Mouse (Mus musculus) heart, adult 8-10 months (tissue): ENCODE results near the gene Tex36. TPM values are rescaled to one million over a fixed set of nuclear protein-coding genes. Genes with fewer than 3 reads are reported as not detected.

Experiments
- DNase-seq: peaks from one replicate; pipeline ENCODE4 v3.0.0; 2022; ENCODE audit warnings: low spot score
- total RNA-seq, 4 experiments: library from RNA; stranded (reverse); gene quantifications; 2 replicates each; pipeline ENCODE4 v1.2.4; 2022

Gene Tex36
- total RNA-seq, 4 experiments from 2014 or later, result not detected

DNA sequence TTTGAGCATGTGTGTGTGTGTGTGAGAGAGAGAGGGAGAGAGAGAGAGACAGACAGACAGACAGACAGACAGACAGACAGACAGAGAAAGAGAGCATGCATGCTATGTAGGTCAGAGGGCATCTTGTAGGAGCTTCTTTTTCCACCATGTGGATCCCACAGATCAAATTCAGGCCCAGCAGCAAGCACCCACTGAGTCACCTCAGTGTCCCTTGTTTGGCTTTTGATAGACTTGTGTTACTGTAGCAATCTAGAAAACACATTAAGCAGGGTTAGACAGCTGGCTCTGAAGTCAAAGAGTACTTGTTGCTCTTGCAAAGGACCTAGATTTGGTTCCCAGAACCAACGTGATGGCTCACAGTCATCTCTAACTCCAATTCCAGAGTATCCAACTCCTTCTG, 10.2 kb downstream of the Tex36 start:
- no peak for DNase-seq

DNA sequence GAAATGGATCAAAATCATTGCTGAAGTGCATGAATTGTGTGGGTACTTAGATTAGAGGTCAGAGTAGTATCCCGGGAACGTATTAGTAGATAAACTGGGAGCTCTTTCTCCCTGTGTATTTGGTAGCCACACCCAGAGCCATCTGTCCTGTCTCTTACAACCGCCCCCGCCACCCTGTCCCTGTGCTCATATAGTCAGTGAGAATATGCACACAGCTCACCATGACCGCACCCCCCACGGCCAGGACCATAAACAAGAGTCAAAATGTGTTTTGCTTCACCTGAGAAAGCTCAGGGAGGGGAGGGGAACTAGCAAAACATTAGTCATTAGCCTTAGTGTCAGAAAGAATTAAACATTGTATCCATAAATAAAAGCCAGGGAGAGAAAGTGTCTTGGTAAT, 18.7 kb downstream of the Tex36 start:
- no peak for DNase-seq

DNA sequence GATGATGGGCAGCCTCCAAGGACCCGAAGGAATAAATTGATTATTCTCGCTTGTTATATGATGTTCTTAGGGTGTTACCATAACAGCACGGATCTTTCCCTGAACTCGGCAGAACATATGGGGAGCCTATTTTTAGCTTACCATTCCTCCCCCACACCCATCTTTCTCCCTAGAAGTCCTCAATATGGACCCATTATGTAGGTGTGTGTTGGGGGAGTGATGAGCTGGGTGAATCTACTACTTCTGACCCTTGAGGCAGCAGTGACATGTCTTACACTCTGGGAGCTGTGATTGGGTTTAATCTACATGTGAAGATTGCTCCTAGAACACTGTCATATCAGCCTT, 21.7 kb downstream of the Tex36 start:
- DNase-seq, result no peak

DNA sequence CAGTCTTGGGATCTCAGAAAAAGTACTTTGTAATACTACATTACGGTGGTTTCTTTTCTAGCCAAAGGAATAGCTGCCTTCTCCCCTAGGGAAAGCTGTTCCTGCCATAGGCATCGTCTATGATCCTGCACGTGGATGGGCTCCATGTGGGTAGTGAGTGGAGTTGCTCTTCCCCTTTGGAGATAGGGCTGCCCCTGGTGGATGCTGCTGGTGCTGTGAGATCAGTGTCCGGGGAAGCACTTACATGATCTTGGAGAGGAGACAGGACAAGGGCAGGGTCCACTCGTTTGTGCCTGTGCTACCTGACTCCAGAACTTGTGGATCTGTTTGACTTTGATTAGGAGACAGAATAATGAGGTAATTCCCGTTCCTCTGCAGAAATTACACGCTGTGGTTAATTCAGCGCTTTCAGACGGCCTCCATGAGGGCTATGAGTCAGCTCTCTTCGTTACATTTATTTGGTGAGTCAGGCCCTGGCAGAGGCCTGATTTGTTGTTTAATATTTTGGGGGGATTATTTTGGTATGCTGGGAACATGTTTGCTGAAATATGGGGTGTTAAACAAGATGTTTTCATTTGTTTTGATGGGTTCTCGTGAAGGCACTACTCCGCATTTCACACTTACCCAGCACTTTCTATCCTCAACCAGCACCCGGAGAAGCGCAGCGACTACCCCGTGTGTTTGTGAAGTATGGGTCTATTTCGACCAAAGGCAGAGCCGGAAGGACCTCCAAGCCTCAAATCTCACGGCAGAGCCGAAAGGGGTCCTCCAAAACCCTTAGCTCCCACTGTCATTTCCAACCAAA, 22.3 kb downstream of the Tex36 start:
- no peak for DNase-seq

DNA sequence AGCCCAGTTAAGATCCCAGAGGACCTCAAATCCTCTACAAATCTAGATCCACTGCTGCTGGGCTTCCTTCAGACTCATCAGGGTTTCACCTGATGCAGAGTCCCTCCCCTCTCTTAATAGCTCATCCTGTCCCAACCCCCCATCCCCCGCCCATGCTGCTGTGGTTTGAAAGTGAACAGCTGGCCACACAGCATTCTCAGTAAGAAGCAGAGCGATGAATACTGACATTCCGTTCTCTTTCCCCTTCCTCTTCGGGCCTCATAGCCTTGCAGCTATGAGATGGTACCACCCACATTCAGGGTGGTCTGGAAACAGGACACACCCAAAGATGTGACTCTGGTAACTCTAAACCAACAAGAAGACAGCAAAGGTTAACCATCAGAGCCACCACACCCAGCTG, 25.1 kb downstream of the Tex36 start:
- no peak for DNase-seq

DNA sequence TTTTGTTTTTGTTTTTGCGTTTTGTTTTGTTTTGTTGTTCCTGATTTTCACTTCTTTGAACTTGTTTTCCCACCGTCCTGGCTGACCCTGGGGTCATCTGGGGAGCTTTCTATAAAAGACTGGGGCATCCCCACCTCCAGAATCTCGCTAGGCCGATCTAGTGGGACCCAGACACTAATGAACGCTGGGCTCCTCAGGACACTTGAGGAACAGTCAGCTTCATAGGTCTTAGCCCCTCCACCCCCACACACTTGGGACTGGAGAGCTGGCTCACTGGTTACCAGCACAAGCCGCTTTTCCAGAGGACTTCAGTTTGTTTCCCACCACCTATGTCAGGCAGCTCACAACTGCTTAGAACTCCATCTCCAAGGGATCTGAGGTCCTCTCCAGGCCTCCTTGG, 25.7 kb downstream of the Tex36 start:
- no peak for DNase-seq

DNA sequence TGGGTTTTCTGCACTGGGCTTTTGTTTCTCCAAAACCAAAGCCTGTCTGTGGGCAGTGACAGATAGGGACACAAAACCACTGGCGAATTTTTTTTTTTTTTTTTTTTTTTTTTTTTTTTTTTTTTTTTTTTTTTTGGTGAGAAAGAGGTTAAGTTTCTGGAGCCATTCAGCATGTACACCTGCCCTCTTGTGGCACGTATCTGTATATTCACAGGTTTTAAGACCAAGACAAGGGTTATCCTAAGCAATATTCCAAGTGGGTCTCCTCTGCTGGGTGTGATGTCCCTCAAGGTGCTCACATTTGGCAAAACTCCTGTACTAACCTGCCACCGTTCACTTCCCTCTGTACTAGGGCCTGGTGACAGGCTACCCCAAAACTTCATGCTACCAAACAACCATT, 30.0 kb downstream of the Tex36 start:
- DNase-seq, result no peak

DNA sequence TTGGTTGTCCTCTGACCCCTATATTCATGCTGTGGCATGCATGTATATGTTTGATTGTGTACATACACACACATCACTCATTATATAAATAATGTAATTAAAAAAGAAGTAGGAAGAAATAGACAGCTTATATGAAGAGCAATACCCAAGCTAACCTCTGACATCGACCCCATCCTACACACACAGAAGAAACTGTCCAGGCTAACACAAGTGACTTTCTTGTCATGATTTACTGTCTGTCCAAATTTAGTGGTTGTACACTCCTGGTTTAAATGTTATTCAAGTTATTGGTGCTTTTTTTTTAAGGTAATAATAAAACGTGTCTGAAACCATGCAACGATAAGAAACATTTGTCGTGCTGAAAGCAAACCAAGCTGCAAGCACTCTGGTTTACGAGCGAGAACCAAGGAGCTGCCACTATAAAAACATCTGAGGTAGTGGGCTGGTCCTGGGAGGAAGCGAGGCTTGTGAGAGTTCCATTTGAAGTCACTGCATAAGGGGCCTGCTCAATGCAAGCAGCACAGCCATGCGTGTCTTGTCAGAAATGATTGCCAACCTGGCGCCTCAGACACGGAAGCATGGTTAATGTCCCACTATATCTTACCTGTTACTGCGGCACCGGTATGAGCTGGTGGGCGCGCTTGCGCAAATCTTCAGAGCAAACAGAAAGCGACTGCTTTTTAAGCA, 32.6 kb downstream of the Tex36 start:
- no peak for DNase-seq

DNA sequence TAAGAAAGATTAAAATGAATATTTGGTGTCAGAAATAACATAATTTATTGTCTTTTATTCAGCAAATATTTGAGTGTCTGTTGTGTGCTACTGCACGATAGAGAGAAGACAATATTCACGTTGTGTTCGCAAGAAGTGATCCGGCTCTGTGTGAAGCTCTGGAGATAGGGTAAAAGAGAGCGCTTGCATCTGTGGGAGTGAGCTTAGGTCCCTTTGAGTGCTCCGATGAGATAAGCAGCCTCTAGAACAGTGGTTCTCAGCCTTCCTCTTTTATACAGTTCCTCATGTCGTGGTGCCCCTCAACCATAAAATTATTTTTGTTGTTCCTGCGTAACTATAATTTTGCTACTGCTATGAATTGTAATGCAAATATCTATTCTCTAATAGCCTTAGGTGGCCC, 37.4 kb downstream of the Tex36 start:
- no peak for DNase-seq

DNA sequence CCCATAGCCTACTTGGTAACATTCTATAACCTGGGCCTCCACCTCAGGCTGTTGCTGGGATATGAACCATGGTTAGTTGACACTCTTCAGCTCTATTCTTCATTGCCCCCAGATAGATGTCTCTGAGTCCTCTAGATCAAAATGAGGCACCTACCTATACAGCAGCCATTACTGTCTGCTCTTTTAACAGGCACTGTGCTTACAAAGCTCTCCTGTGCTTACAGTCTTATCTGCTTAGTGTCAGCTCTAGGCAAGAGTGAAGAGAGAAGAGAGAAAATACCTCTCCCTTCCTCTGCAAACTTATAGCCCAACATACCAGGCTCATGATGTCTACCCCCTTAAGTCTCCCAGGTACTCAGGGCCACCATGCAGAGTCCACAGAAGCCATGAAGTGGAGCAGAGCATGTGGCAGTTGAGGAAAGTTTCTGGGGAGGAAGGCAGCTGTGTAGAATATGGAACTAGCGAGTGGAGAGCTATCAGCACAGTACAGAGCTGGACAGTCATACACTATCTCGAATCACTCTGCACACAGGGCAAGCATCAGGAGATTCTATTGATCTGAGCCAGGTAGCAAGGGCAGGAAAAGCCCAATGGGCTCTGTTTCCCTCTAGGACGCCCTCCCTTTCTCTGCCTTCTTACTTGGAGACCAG, 38.7 kb downstream of the Tex36 start:
- no peak for DNase-seq

DNA sequence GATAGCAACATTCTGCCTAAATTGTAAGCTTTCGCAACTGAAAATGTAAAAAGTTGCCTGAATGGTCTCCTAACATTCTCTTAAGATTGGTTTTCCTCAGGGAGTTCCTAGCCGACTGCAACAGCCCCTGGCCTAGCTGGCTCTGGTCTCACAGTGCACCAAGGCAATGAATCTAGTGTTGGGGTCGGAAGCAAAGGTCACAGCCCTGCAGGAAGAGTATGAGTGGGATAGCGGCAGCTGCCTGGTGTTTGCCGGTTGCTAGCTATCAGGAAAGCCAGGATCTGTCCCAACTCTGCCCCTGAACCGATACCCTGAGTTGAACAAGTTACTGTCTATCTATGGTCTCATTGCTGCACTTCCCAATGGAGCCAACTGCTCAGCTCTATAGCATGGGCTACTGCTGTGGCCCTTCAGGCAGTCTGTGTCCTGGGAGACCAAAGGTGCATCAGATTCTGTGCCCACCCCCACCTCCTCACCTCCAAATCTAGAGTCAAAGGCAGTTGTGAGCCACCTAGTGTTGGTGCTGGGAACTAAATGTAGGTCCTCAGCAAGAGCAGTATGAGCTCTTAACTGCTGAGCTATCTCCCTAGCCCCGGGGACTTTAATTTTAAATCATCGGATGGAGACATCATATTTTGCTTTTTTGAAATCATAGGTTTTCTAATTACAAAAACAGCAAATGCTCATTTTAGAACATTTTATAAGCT, 46.0 kb downstream of the Tex36 start:
- no peak for DNase-seq

DNA sequence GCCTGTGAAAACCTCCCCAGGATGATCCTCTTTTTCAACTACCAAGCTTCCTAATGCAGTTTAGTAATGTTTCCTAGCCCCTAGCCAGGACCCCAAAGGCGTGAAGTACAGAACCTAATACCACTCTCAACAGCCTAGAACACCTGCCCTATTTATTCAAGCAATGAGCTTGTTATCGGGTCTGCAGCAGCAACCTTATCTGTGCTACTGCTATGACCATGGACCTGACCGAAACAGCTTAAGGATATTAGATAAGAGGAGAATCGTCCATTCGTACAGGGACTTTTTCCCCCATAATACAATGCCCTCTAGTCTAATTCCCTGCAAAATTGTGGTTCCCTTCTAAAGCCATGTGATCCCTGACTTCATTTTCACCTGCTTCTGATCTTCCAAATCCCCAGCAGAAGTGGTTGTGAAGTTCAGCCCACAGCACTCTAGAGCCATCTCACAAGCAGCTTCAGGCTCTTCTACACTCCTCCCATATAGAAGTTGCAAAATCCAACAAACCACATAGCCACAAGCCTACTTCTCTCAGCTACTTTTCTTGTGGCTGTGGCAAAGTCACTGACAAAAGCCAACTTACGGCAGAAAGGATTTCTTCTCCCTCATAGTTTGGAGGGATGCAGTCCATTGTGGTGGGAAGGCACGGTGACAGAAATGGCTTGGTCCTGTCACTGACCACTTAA, 49.5 kb downstream of the Tex36 start:
- DNase-seq, result no peak

DNA sequence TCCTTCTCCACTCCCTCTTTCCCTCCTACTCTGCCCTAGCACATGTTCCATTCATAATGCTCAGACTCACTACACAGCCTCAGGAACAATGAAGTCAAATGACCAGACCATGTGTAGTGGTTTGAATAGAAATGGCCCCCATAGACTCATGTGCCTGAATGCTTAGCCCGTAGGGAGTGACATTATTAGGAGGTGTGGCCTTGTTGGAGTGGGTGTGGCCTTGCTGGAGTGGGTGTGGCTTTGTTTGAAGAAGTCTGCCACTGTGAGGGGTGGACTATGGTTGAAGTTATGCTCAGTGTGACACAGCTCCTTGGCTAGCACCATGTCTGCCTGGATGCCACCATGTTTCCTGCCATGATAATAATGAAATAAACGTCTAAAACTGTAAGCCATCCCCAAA, 51.0 kb downstream of the Tex36 start:
- DNase-seq, result no peak

DNA sequence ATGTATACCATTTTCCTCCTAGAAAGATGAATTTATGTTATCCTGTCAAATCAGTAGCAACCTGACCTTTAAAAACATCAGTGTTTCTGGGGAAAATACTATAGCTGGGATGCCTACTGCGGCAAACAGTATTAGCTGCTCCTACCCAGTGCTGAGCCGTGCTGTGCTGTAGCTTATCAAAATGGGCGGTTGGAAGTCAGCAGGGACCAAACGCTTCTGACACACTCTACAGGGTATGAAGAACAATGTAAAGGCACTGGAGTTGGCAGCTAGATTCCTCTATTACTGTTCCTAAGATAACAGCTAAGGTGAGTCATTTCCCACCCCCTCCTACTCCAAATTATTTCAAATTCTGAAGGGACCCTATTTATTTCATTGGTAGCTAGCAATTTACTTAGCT, 53.5 kb downstream of the Tex36 start:
- no peak for DNase-seq

DNA sequence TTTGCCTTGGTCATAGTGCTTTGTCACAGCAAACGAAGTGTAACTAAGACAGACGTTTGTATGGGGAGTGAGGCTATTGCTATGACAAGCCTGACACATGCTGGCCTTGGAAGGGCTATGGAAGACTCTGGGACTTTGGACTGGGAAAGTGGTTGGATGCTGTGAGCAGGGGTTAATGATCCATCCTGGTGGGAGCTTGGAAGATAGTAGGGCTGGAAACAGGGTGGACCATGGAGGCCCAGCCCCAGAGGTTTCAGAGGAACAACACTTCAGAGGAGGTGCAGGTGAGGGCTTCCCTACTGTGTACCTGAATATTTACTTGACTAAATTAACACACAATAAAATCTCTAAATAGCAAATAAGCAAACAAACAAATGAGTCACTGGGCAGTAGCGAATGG, 56.3 kb downstream of the Tex36 start:
- DNase-seq, result no peak

DNA sequence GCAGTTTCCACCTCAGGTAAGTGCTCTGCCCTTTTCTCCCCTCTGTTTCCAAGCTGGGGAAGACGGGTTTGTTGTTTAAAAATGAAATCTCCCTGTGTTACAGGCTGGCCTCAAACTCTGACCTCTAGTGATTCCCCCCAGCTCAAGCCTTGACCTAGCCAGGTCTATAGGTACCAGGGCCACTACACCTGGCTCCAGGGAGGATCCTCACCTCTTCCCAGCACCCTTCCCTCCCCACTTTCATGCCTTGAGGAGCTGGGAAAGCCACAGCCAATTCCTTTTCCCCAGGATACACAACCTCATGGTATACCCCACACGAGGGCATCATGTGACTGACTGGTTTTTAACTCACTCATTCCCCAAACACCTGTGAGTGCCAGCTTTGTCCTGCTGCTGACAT, 57.0 kb downstream of the Tex36 start:
- DNase-seq, result no peak

DNA sequence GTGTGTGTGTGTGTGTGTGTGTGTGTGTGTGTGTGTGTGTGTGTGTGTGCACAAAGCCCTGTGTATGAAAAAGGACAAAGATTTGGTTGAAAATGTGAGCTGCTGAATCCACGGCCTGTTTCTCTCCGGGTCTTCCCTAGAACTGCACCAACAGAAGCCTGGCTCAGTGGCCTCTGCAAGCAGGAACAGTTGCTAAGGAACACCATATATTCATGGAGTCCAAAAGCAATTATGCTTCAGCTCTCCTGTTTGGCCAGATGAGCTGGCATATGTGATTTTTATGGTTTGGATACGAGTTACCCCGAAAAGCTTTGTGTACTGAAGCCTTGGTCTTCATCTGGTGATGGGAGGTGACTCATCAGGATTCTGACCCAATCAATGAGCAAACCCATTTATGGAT, 58.8 kb downstream of the Tex36 start:
- DNase-seq, result no peak

DNA sequence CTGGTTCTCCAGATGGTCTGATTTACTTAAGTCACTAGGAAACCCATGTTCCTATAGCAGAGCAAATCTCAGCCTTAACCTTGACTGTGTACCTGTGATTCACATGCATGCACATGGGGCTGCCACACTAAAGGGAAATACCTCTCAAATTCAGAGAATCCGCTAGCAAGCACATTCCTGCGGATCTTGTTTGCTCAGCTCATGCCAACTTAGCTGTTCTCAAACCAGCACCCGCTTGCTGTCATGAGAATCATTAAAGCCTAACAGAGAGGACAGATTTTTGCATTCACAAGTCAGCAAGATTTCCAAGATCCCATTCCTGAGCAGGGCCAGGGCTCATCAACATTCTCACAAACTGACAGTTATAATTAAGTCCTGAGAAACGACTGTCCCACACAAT, 64.6 kb downstream of the Tex36 start:
- DNase-seq, result no peak
